Mouse (Mus musculus) heart, embryonic 15.5 days (tissue): ENCODE measurements at regions not wholly inside any gene's neighbourhood (a gene's known extent, or its start where the extent isn't known, plus 50 kb on each side); places are given as distances from the start of the nearest gene placed in this dataset.

Experiments
- ATAC-seq: fragments of 200-750 bp; cut with Nextera tagmentation; replicated peaks from 2 replicates; pipeline ENCODE4 v1.8.0; 2017; ENCODE audit warnings: low read depth, moderate TSS enrichment; ENCODE audit not compliant: insufficient number of reproducible peaks, insufficient read depth, low FRiP score
- H3K27ac ChIP-seq: fragments of 300-500 bp; sonication (generic); 2 replicates; pipeline ENCODE4 v1.5.1; 2015; ENCODE audit warnings: mild to moderate bottlenecking, inconsistent platforms
- H3K27me3 ChIP-seq: fragments of 300-500 bp; sonication (generic); 2 replicates; pipeline ENCODE4 v1.6.1; 2015; ENCODE audit warnings: inconsistent platforms
- H3K36me3 ChIP-seq: fragments of 300-500 bp; sonication (generic); 2 replicates; pipeline ENCODE4 v1.6.1; 2015; ENCODE audit warnings: mild to moderate bottlenecking, inconsistent platforms
- H3K4me1 ChIP-seq: fragments of 300-500 bp; sonication (generic); replicated peaks from 2 replicates; pipeline ENCODE4 v1.6.1; 2015; ENCODE audit warnings: inconsistent platforms
- H3K4me2 ChIP-seq: fragments of 300-500 bp; sonication (generic); 2 replicates; pipeline ENCODE4 v1.6.1; 2015; ENCODE audit warnings: inconsistent platforms, mild to moderate bottlenecking, moderate library complexity
- H3K4me3 ChIP-seq: fragments of 300-500 bp; sonication (generic); 2 replicates; pipeline ENCODE4 v1.5.1; 2015; ENCODE audit warnings: mild to moderate bottlenecking, inconsistent platforms
- H3K9ac ChIP-seq: fragments of 300-500 bp; sonication (generic); 2 replicates; pipeline ENCODE4 v1.6.1; 2015; ENCODE audit warnings: mild to moderate bottlenecking, inconsistent platforms
- H3K9me3 ChIP-seq: fragments of 300-500 bp; sonication (generic); replicated peaks from 2 replicates; pipeline ENCODE4 v1.6.1; 2016; ENCODE audit warnings: inconsistent platforms
- WGBS: fragments of 180-500 bp; shearing (Covaris S2); methylation state at CpG from one replicate; pipeline ENCODE4 v1.1.7; 2015; ENCODE audit warnings: mixed read lengths; 5-methylcytosine and 5-hydroxymethylcytosine counted together

DNA sequence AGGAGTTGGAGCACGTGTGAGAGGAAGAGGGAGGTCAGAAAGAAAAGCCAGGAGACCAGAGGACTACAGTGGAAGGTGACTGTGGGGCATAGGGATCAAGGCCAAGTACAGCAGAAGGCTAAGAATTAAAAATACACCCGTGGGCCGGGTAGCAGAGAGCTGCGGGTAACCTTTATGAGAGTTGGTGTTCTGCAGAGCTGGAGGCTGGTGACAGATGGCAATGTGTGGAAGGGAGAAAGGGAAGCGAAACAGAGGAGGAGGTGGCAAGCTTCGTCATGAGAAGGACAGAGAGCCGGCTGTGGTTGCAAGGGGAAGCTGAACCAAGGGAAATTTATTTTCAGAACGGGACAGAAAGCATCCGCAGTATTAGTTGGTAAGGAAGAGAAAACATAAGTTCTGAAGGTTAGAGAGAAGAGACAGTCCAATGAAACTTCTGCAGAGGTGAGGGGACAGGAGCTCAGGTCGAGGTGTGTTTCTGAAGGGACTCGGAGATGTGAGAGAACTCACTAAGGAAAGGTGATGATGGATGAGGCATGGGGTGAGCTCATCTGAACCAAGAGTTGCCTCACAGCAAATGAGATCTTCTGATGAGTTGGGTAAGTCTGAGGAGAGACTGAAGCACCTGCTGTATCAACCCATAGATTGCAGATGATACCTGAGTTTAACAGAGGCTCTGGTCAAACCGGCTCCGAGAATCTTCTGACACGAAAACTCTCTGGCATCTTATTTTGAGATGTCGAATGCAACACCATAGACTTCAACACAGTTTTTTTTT is 200.6 kb downstream of the Gm10260 start:
- H3K27ac ChIP-seq = no peak overlapping the region
- WGBS = 83% methylated on average over 15 of the region's 15 CpGs
- no peak overlapping the region for H3K4me2 ChIP-seq
- H3K4me3 ChIP-seq = no peak overlapping the region
- H3K4me1 ChIP-seq = peaks cover under 1% of the 10 kb centered on the region; the same call in 1 of the 2 replicates
- H3K36me3 ChIP-seq = no peaks in the 10 kb centered on the region
- no peak for ATAC-seq
- H3K27me3 ChIP-seq = no peaks in the 10 kb centered on the region
- no peaks in the 10 kb centered on the region for H3K9me3 ChIP-seq
- H3K9ac ChIP-seq = no peak overlapping the region

- ATAC-seq = no peak
Measured at GRCm38 (mm10) chr13:97558884-97559283, 201.5 kb downstream of the Gm10260 start.

GRCm38 (mm10) chr13:97555312-97555711 is 205.1 kb downstream of the Gm10260 start:
- no peak overlapping the region for H3K27ac ChIP-seq
- H3K27me3 ChIP-seq = no peaks in the 10 kb centered on the region
- H3K4me3 ChIP-seq = no peak overlapping the region
- peaks cover 4% of the 10 kb centered on the region; the same call in 1 of the 2 replicates for H3K4me1 ChIP-seq
- H3K9ac ChIP-seq = no peak overlapping the region
- no peaks in the 10 kb centered on the region for H3K36me3 ChIP-seq
- no peaks in the 10 kb centered on the region for H3K9me3 ChIP-seq
- 94% methylated on average over 3 of the region's 3 CpGs for WGBS
- H3K4me2 ChIP-seq = no peak overlapping the region
- ATAC-seq = no peak

More at GRCm38 (mm10) chr13:97558884-97559283, 201.5 kb downstream of the Gm10260 start:
- Histone ChIP-seq H3K9me3 (no peaks in the 10 kb centered on the region), H3K27ac (no peak overlapping the region), H3K4me3 (no peak overlapping the region), H3K4me1 (peaks cover 4% of the 10 kb centered on the region; the same call in 1 of the 2 replicates), H3K36me3 (no peaks in the 10 kb centered on the region), H3K9ac (no peak overlapping the region), H3K27me3 (no peaks in the 10 kb centered on the region), H3K4me2 (no peak overlapping the region)
- 82% methylated on average over 3 of the region's 3 CpGs for WGBS

DNA sequence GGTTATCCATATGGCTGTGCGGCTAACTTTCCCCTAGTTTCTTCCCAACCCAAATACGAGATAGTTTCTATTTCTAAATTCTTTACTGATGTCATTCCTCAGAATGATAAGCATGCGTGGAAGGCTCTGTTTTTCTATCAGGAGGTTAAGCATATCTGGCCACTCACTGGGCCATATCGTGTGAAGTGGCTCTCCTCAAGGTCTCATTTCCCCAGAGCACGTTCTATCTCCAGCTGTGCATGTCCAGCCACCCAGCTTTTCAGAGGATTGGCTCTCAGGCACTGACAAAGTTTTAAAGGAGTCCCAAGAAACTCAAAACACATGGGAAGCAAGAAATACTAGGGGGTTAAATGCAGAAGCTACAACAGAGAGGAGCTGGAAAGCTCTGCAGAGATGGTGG is 205.8 kb downstream of the Gm10260 start:
- Histone ChIP-seq H3K27me3 (no peaks in the 10 kb centered on the region), H3K27ac (no peak overlapping the region), H3K9ac (no peak overlapping the region), H3K4me3 (no peak overlapping the region), H3K4me1 (peaks cover 4% of the 10 kb centered on the region; the same call in 1 of the 2 replicates), H3K4me2 (no peak overlapping the region), H3K9me3 (no peaks in the 10 kb centered on the region), H3K36me3 (no peaks in the 10 kb centered on the region)
- WGBS = 22% methylated on average over 5 of the region's 5 CpGs
- no peak for ATAC-seq

GRCm38 (mm10) chr13:97552236-97552635 is 208.2 kb downstream of the Gm10260 start:
- peaks cover 24% of the 10 kb centered on the region for H3K4me1 ChIP-seq
- H3K36me3 ChIP-seq = no peaks in the 10 kb centered on the region
- H3K27ac ChIP-seq = no peak overlapping the region
- WGBS = 78% methylated on average over 4 of the region's 4 CpGs
- H3K27me3 ChIP-seq = no peaks in the 10 kb centered on the region
- H3K9me3 ChIP-seq = no peaks in the 10 kb centered on the region
- H3K4me2 ChIP-seq = no peak overlapping the region
- ATAC-seq = no peak
- no peak overlapping the region for H3K9ac ChIP-seq
- no peak overlapping the region for H3K4me3 ChIP-seq

- Histone ChIP-seq H3K4me3 (no peak overlapping the region), H3K27me3 (no peaks in the 10 kb centered on the region), H3K36me3 (no peaks in the 10 kb centered on the region), H3K9me3 (no peaks in the 10 kb centered on the region), H3K27ac (no peak overlapping the region), H3K4me2 (no peak overlapping the region), H3K4me1 (peaks cover 26% of the 10 kb centered on the region), H3K9ac (no peak overlapping the region)
- no peak for ATAC-seq
- 88% methylated on average over 3 of the region's 3 CpGs for WGBS
Measured at GRCm38 (mm10) chr13:97550880-97551279, 209.6 kb downstream of the Gm10260 start.

GRCm38 (mm10) chr13:97550172-97550571 is 210.3 kb downstream of the Gm10260 start:
- Histone ChIP-seq H3K4me3 (no peak overlapping the region), H3K9me3 (no peaks in the 10 kb centered on the region), H3K4me1 (peaks cover 26% of the 10 kb centered on the region), H3K36me3 (no peaks in the 10 kb centered on the region), H3K27ac (no peak overlapping the region), H3K4me2 (no peak overlapping the region), H3K9ac (no peak overlapping the region), H3K27me3 (no peaks in the 10 kb centered on the region)
- no peak for ATAC-seq
- WGBS = 84% methylated on average over 5 of the region's 5 CpGs

- 87% methylated on average over 6 of the region's 6 CpGs for WGBS
- Histone ChIP-seq H3K9me3 (no peaks in the 10 kb centered on the region), H3K27ac (peak overlapping the region; percentile 83)
Measured at GRCm38 (mm10) chr13:97549384-97549783, 211.0 kb downstream of the Gm10260 start.

GRCm38 (mm10) chr13:97548527-97548977 is 211.9 kb downstream of the Gm10260 start:
- Histone ChIP-seq H3K27me3 (no peaks in the 10 kb centered on the region), H3K4me1 (peaks cover 21% of the 10 kb centered on the region), H3K4me3 (no peak overlapping the region), H3K27ac (peak overlapping the region; percentile 83), H3K4me2 (peak overlapping the region; percentile 39), H3K9me3 (no peaks in the 10 kb centered on the region), H3K36me3 (no peaks in the 10 kb centered on the region), H3K9ac (no peak overlapping the region)
- 12% methylated on average over 9 of the region's 9 CpGs for WGBS
- peak; percentile 55; the same call in 1 of the 2 replicates for ATAC-seq

More at GRCm38 (mm10) chr13:97549384-97549783, 211.0 kb downstream of the Gm10260 start:
- Histone ChIP-seq H3K4me3 (no peak overlapping the region), H3K27me3 (no peaks in the 10 kb centered on the region), H3K36me3 (no peaks in the 10 kb centered on the region), H3K4me2 (no peak overlapping the region), H3K4me1 (peaks cover 21% of the 10 kb centered on the region), H3K9ac (no peak overlapping the region)
- ATAC-seq = no peak

DNA sequence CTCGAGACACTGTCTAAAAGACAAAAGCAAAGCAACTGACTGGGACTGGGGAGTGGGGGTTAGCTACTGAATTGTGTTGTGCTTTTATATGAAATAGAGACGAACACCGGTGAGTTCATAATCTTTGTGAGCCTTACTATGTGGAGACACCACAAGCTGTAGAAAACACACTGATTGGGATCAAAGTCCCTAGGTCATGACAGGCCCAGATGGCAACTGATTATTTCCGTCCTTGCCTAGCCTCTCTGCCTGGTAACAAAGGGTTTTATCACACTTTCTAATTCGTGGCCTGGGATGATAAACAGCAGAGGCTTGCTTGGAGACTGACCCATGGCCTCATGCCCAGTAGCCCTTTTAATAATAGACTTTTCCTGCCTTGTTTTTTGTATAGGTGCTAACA is 213.5 kb downstream of the Gm10260 start:
- WGBS = 42% methylated on average over 5 of the region's 5 CpGs
- Histone ChIP-seq H3K4me1 (peaks cover 21% of the 10 kb centered on the region), H3K27ac (peak overlapping the region; percentile 83; the same call in 1 of the 2 replicates), H3K27me3 (no peaks in the 10 kb centered on the region), H3K4me2 (no peak overlapping the region), H3K9ac (no peak overlapping the region), H3K4me3 (no peak overlapping the region), H3K9me3 (no peaks in the 10 kb centered on the region), H3K36me3 (no peaks in the 10 kb centered on the region)
- ATAC-seq = 0 out of 2 replicates have a peak, but pooled peaks have one; percentile 39

GRCm38 (mm10) chr13:97545971-97546454 is 214.4 kb downstream of the Gm10260 start:
- no peaks in the 10 kb centered on the region for H3K27me3 ChIP-seq
- 67% methylated on average over 9 of the region's 9 CpGs for WGBS
- no peak overlapping the region for H3K4me2 ChIP-seq
- no peak overlapping the region for H3K4me3 ChIP-seq
- no peak for ATAC-seq
- H3K4me1 ChIP-seq = peaks cover 21% of the 10 kb centered on the region
- no peak overlapping the region for H3K27ac ChIP-seq
- H3K36me3 ChIP-seq = no peaks in the 10 kb centered on the region
- H3K9me3 ChIP-seq = no peaks in the 10 kb centered on the region
- H3K9ac ChIP-seq = no peak overlapping the region
